Mouse (Mus musculus) heart, embryonic 16.5 days (tissue): ENCODE results near the gene Arhgdig. TPM values are rescaled to one million over a fixed set of nuclear protein-coding genes. Genes with fewer than 3 reads are reported as not detected.

Experiments used
- ATAC-seq: fragments of 200-750 bp; cut with Nextera tagmentation; replicated peaks from 2 replicates; pipeline ENCODE4 v1.8.0; 2017; ENCODE audit warnings: moderate number of reproducible peaks; ENCODE audit not compliant: insufficient read depth, low FRiP score; ENCODE audit errors: extremely low read depth
- H3K27ac ChIP-seq: fragments of 300-500 bp; sonication (generic); 2 replicates; pipeline ENCODE4 v1.5.1; 2014; ENCODE audit warnings: mild to moderate bottlenecking, low read length, control low read depth, moderate library complexity
- H3K27me3 ChIP-seq: fragments of 300-500 bp; sonication (generic); 2 replicates; pipeline ENCODE4 v1.6.1; 2014; ENCODE audit warnings: low read length, mixed read lengths; ENCODE audit not compliant: control insufficient read depth, insufficient read depth
- H3K36me3 ChIP-seq: fragments of 300-500 bp; sonication (generic); 2 replicates; pipeline ENCODE4 v1.6.1; 2014; ENCODE audit not compliant: control insufficient read depth, insufficient read depth
- H3K4me1 ChIP-seq: fragments of 300-500 bp; sonication (generic); 2 replicates; pipeline ENCODE4 v1.6.1; 2014; ENCODE audit warnings: low read length, mixed read lengths; ENCODE audit not compliant: control insufficient read depth, insufficient read depth
- H3K4me2 ChIP-seq: fragments of 300-500 bp; sonication (generic); 2 replicates; pipeline ENCODE4 v1.6.1; 2014; ENCODE audit warnings: low read depth, mild to moderate bottlenecking, control low read depth, low read length
- H3K4me3 ChIP-seq: fragments of 300-500 bp; sonication (generic); 2 replicates; pipeline ENCODE4 v1.5.1; 2014; ENCODE audit warnings: mild to moderate bottlenecking, control low read depth, low read length
- H3K9ac ChIP-seq: fragments of 300-500 bp; sonication (generic); 2 replicates; pipeline ENCODE4 v1.6.1; 2014; ENCODE audit warnings: low read length, control low read depth
- H3K9me3 ChIP-seq: fragments of 300-500 bp; sonication (generic); replicated peaks from 2 replicates; pipeline ENCODE4 v1.6.1; 2016; ENCODE audit warnings: low read length; ENCODE audit not compliant: control insufficient read depth
- WGBS: fragments of 180-500 bp; shearing (Covaris S2); extraction: QIAGEN DNeasy Blood & Tissue Kit; methylation state at CpG from one replicate; pipeline ENCODE4 v1.1.7; 2014; 5-methylcytosine and 5-hydroxymethylcytosine counted together
- polyA plus RNA-seq: library from polyadenylated mRNA; unstranded; fragments of >200 nt; fragmentation: Nextera tagmentation; extraction: Ambion mirVana; gene quantifications from 2 replicates; pipeline ENCODE4 v1.2.1, GENCODE M21; 2015

Gene Arhgdig
- polyA plus RNA-seq, 1 experiment from 2014 or later, result 2.1 TPM

DNA sequence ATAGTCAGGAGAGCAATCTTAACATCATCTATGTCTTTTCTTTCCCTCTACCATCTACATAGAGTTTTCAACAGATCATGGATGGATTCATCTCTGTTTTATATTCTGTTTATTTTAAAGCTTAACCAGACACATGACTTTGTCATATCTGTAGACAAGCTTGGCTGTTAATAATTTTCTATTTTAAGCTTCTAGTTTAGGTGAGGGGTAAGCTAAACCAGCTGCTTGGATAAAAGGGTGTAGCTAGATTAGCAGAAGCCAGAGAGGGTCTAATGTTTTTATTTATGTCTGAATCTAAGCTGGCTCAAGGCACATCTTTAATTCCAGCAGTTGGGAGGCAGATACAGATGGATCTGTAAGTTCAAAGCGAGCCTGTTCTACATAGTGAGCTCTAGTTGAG is 44.9 kb downstream of the Arhgdig start:
- H3K36me3 ChIP-seq, result no peaks in the 10 kb centered on the region
- WGBS, result 81% methylated on average over 1 of the region's 1 CpGs
- H3K27me3 ChIP-seq, result no peaks in the 10 kb centered on the region
- H3K9ac ChIP-seq, result no peak overlapping the region
- H3K4me3 ChIP-seq, result no peak overlapping the region
- H3K4me1 ChIP-seq, result peaks cover 8% of the 10 kb centered on the region
- no peak overlapping the region for H3K4me2 ChIP-seq
- no peaks in the 10 kb centered on the region for H3K9me3 ChIP-seq
- H3K27ac ChIP-seq, result peak overlapping the region; percentile 62
- no peak for ATAC-seq

DNA sequence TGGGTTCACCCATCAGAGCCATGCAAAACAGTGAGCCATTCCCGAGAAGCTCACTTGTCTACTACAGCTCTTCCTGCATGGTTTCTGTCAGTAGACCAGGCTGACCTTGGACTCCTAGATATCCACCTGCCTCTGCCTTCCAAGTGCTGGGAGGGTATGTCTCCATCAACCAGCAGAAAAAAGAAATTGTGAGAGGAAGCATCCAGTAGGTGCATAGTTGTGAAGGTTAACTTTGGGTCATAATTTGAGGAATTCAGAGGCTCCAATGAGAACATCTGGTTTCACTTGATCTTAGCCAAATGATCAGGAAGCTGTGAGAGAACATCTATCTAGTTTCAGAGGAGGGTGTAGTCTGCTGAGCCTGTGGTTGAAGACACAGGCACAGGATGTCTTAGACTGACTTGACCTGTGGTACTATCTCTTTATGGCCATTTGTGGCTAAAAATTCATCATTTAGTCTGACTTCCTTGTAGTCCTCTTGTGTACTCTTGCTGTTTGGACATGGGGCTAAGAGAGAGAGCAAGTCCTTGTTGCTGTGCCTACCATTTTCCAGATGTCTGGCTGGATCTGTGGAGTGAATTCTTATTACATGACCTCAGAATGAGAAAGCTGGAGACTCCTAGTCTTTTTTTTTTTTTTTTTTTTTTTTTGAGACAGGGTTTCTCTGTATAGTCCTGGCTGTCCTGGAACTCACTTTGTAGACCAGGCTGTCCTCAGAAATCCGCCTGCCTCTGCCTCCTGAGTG is 55.5 kb downstream of the Arhgdig start:
- no peak for ATAC-seq
- Histone ChIP-seq H3K4me1 (no peaks in the 10 kb centered on the region), H3K27me3 (no peaks in the 10 kb centered on the region), H3K27ac (no peak overlapping the region), H3K9ac (no peak overlapping the region), H3K36me3 (peaks cover 44% of the 10 kb centered on the region), H3K9me3 (peaks cover 2% of the 10 kb centered on the region; the same call in 1 of the 2 replicates), H3K4me2 (no peak overlapping the region), H3K4me3 (no peak overlapping the region)
- 93% methylated on average over 2 of the region's 2 CpGs for WGBS

Other genes with a start within 250 kb of the Arhgdig start
- gene Capn15, start 222.0 kb downstream of the Arhgdig start, polyA plus RNA-seq, result 12.0 and 14.5 TPM in 2 replicates
- 8.2 and 13.6 TPM in 2 replicates for gene Rab11fip3, start 138.2 kb downstream of the Arhgdig start, polyA plus RNA-seq
- gene Decr2, start 117.4 kb downstream of the Arhgdig start, polyA plus RNA-seq, result 40.1 and 40.8 TPM in 2 replicates
- 55.3 and 56.2 TPM in 2 replicates for gene Nme4, start 112.2 kb downstream of the Arhgdig start, polyA plus RNA-seq
- 0.87 and 1.0 TPM in 2 replicates for gene Tmem8, start 94.5 kb downstream of the Arhgdig start, polyA plus RNA-seq
- gene Mrpl28, start 84.3 kb downstream of the Arhgdig start, polyA plus RNA-seq, result 221 and 232 TPM in 2 replicates
- 4.6 and 4.7 TPM in 2 replicates for gene Axin1, start 69.1 kb downstream of the Arhgdig start, polyA plus RNA-seq
- gene Pdia2, start 8.7 kb downstream of the Arhgdig start, polyA plus RNA-seq, result 0.35 TPM in 1 of 2 replicates, not detected in the other
- 6.1 and 6.7 TPM in 2 replicates for gene Rgs11, start 4.8 kb downstream of the Arhgdig start, polyA plus RNA-seq
- 48.6 and 52.8 TPM in 2 replicates for gene Fam234a, start 36.5 kb upstream of the Arhgdig start, polyA plus RNA-seq
- gene Luc7l, start 45.1 kb upstream of the Arhgdig start, polyA plus RNA-seq, result 53.8 and 56.0 TPM in 2 replicates
- gene Neurl1b, start 207.0 kb upstream of the Arhgdig start, polyA plus RNA-seq, result 3.0 and 3.3 TPM in 2 replicates